In genomic region chr9:121856649-121857416, GRCm38 (mm10) we compare ENCODE assay signal across 7 mouse cellular contexts. TPM values are rescaled to one million over a fixed set of nuclear protein-coding genes. Genes with fewer than 3 reads are reported as not detected.
A peak's percentile ranks its signal among the peaks of the same experiment; 100 is the strongest.
DNase-seq lines count a peak whose midpoint lies in the region; ATAC-seq and TF ChIP-seq lines count a peak whose summit lies in the region.

No protein-coding gene starts in this region.

- no peak for TF ChIP-seq POLR2A in brain, embryonic 14.5 days (IDR thresholded peaks at IDR 0.05; ENCODE audit: borderline replicate concordance, extremely low read depth, insufficient read depth, insufficient read length, poor library complexity, severe bottlenecking)

- H3K27ac ChIP-seq in forebrain, postnatal 0 days (ENCODE audit: low read depth, low read length), result peak overlapping the region; percentile 79
- peak overlapping the region; percentile 95 for H3K27ac ChIP-seq in limb, embryonic 12.5 days
- peak overlapping the region; percentile 97 for H3K27ac ChIP-seq in midbrain, embryonic 15.5 days

- no peaks in the 10 kb centered on the region for H3K4me1 ChIP-seq in forebrain, postnatal 0 days (ENCODE audit: insufficient read depth)
- peaks cover 3% of the 10 kb centered on the region; the same call in 1 of the 2 replicates for H3K4me1 ChIP-seq in limb, embryonic 12.5 days (replicated peaks)
- peaks cover 19% of the 10 kb centered on the region for H3K4me1 ChIP-seq in midbrain, embryonic 15.5 days

- WGBS in forebrain, postnatal 0 days, result 2% methylated on average over 39 of the region's 39 CpGs
- 3% methylated on average over 39 of the region's 39 CpGs for WGBS in limb, embryonic 12.5 days
- WGBS in midbrain, embryonic 15.5 days, result 2% methylated on average over 39 of the region's 39 CpGs

- H3K36me3 ChIP-seq in forebrain, postnatal 0 days (ENCODE audit: insufficient read depth), result 0 out of 2 replicates have a peak, but pooled peaks cover 3% of the 10 kb centered on the region
- H3K36me3 ChIP-seq in limb, embryonic 12.5 days, result peaks cover 5% of the 10 kb centered on the region
- no peaks in the 10 kb centered on the region; the same call in 1 of the 2 replicates for H3K36me3 ChIP-seq in midbrain, embryonic 15.5 days (replicated peaks)

- no peaks in the 10 kb centered on the region for H3K27me3 ChIP-seq in forebrain, postnatal 0 days (ENCODE audit: insufficient read depth, low read length)
- no peaks in the 10 kb centered on the region for H3K27me3 ChIP-seq in limb, embryonic 12.5 days
- H3K27me3 ChIP-seq in midbrain, embryonic 15.5 days (replicated peaks), result no peaks in the 10 kb centered on the region

- H3K4me3 ChIP-seq in forebrain, postnatal 0 days (ENCODE audit: low read depth, low read length), result peak overlapping the region; percentile 84
- H3K4me3 ChIP-seq in limb, embryonic 12.5 days (replicated peaks), result peak overlapping the region; percentile 83
- H3K4me3 ChIP-seq in midbrain, embryonic 15.5 days, result peak overlapping the region; percentile 88

- TF ChIP-seq CTCF in brain, embryonic 14.5 days (IDR thresholded peaks at IDR 0.05; ENCODE audit: borderline replicate concordance, extremely low read depth, insufficient read depth, insufficient read length), result no peak
- no peak for TF ChIP-seq CTCF in forebrain, postnatal 0 days (IDR thresholded peaks at IDR 0.05; ENCODE audit: low read depth)

- H3K9ac ChIP-seq in forebrain, postnatal 0 days, result peak overlapping the region; percentile 87
- H3K9ac ChIP-seq in limb, embryonic 12.5 days (replicated peaks), result peak overlapping the region; percentile 83
- peak overlapping the region; percentile 93 for H3K9ac ChIP-seq in midbrain, embryonic 15.5 days

- H3K4me2 ChIP-seq in forebrain, postnatal 0 days (ENCODE audit: low read depth), result peak overlapping the region; percentile 94
- peak overlapping the region; percentile 86 for H3K4me2 ChIP-seq in limb, embryonic 12.5 days
- H3K4me2 ChIP-seq in midbrain, embryonic 15.5 days, result peak overlapping the region; percentile 91

- no peak for ATAC-seq in forebrain, postnatal 0 days
- no peak for ATAC-seq in limb, embryonic 12.5 days (ENCODE audit: insufficient number of reproducible peaks, insufficient read depth, low FRiP score, low TSS enrichment, low read depth)
- no peak; the same call in 1 of the 2 replicates for ATAC-seq in midbrain, embryonic 15.5 days (replicated peaks)

- no peaks in the 10 kb centered on the region for H3K9me3 ChIP-seq in forebrain, postnatal 0 days (ENCODE audit: low read length)
- no peaks in the 10 kb centered on the region for H3K9me3 ChIP-seq in limb, embryonic 12.5 days
- no peaks in the 10 kb centered on the region for H3K9me3 ChIP-seq in midbrain, embryonic 15.5 days

- DNase-seq in spleen, postnatal 36 days (ENCODE audit: low spot score in 2 of 2), result peak; percentile 33 to 43
- DNase-seq in spleen, adult 12 weeks (ENCODE audit: low spot score), result no peak
- DNase-seq in brain, embryonic 14.5 days (ENCODE audit: low read depth), result peak; percentile 30
- peak; percentile 18 for DNase-seq in forebrain, postnatal 0 days
- no peak for DNase-seq in layer of hippocampus, postnatal 36 days

RNA-seq across cellular contexts. Expression of gene Higd1a, which starts 1.3 kb away (rescaled TPM):
- polyA plus RNA-seq in brain, embryonic 14.5 days (2012; rRNA removed), result 42.6 and 43.8 TPM in 2 replicates
- 35.1 and 35.9 TPM in 2 replicates for total RNA-seq in forebrain, postnatal 0 days (2014; rRNA removed)
- 134 and 146 TPM in 2 replicates for polyA plus RNA-seq in forebrain, postnatal 0 days (2015; fragmentation: Nextera tagmentation; extraction: Ambion mirVana)
- 152 and 161 TPM in 2 replicates for polyA plus RNA-seq in limb, embryonic 12.5 days (2016; fragmentation: Nextera tagmentation; extraction: Ambion mirVana)
- 142 and 144 TPM in 2 replicates for polyA plus RNA-seq in midbrain, embryonic 15.5 days (2015; fragmentation: Nextera tagmentation; extraction: Ambion mirVana)
- total RNA-seq in layer of hippocampus, postnatal 36 days (2021), result 10 to 100 TPM; 90.4 to 93.2 TPM

RNA-seq across cellular contexts. Expression of gene Ccdc13, which starts 17.6 kb away (rescaled TPM):
- polyA plus RNA-seq in brain, embryonic 14.5 days (2012; rRNA removed), result 2.7 and 2.9 TPM in 2 replicates
- total RNA-seq in forebrain, postnatal 0 days (2014; rRNA removed), result 4.3 and 5.2 TPM in 2 replicates
- polyA plus RNA-seq in forebrain, postnatal 0 days (2015; fragmentation: Nextera tagmentation; extraction: Ambion mirVana), result 3.6 and 4.7 TPM in 2 replicates
- polyA plus RNA-seq in limb, embryonic 12.5 days (2016; fragmentation: Nextera tagmentation; extraction: Ambion mirVana), result 0.15 and 0.58 TPM in 2 replicates
- polyA plus RNA-seq in midbrain, embryonic 15.5 days (2015; fragmentation: Nextera tagmentation; extraction: Ambion mirVana), result 4.1 and 4.2 TPM in 2 replicates
- total RNA-seq in layer of hippocampus, postnatal 36 days (2021), result 1 to 10 TPM; 7.5 to 9.7 TPM

RNA-seq across cellular contexts. Expression of gene Ackr2, which starts 41.3 kb away (rescaled TPM):
- 2.1 TPM in 2 replicates for polyA plus RNA-seq in brain, embryonic 14.5 days (2012; rRNA removed)
- total RNA-seq in forebrain, postnatal 0 days (2014; rRNA removed), result 2.1 TPM in 2 replicates
- polyA plus RNA-seq in forebrain, postnatal 0 days (2015; fragmentation: Nextera tagmentation; extraction: Ambion mirVana), result 0.84 and 1.4 TPM in 2 replicates
- 0.50 TPM in 1 of 2 replicates, not detected in the other for polyA plus RNA-seq in limb, embryonic 12.5 days (2016; fragmentation: Nextera tagmentation; extraction: Ambion mirVana)
- 2.8 and 3.5 TPM in 2 replicates for polyA plus RNA-seq in midbrain, embryonic 15.5 days (2015; fragmentation: Nextera tagmentation; extraction: Ambion mirVana)
- 1 to 10 TPM; 1.3 to 1.5 TPM for total RNA-seq in layer of hippocampus, postnatal 36 days (2021)

RNA-seq across cellular contexts. Expression of gene Cyp8b1, which starts 59.3 kb away (rescaled TPM):
- not detected in 2 replicates for polyA plus RNA-seq in brain, embryonic 14.5 days (2012; rRNA removed)
- not detected in 2 replicates for total RNA-seq in forebrain, postnatal 0 days (2014; rRNA removed)
- polyA plus RNA-seq in forebrain, postnatal 0 days (2015; fragmentation: Nextera tagmentation; extraction: Ambion mirVana), result not detected in 2 replicates
- not detected in 2 replicates for polyA plus RNA-seq in limb, embryonic 12.5 days (2016; fragmentation: Nextera tagmentation; extraction: Ambion mirVana)
- polyA plus RNA-seq in midbrain, embryonic 15.5 days (2015; fragmentation: Nextera tagmentation; extraction: Ambion mirVana), result not detected in 2 replicates
- total RNA-seq in layer of hippocampus, postnatal 36 days (2021), result not detected

Comparison
In these comparisons a context has a peak if more than half of its experiments do, and no peak if none do; other contexts are left out.
1. DNase-seq: peak in spleen, postnatal 36 days (2 of 2), brain, embryonic 14.5 days (single experiment) and forebrain, postnatal 0 days (single experiment); none in spleen, adult 12 weeks (single experiment) and layer of hippocampus, postnatal 36 days (0 of 2).
2. Peak in every context shown above with its lines, with median percentiles within 50 percentile points of each other: H3K27ac ChIP-seq, H3K4me2 ChIP-seq, H3K4me3 ChIP-seq and H3K9ac ChIP-seq.